8 mouse cellular contexts compared by ENCODE assay signal in genomic region chr3:153250598-153251257, GRCm38 (mm10).
A peak's percentile ranks its signal among the peaks of the same experiment; 100 is the strongest.
DNase-seq lines count a peak whose midpoint lies in the region; ATAC-seq and TF ChIP-seq lines count a peak whose summit lies in the region.

No protein-coding gene starts in this region.

- peak; percentile 95 for TF ChIP-seq CTCF in bone marrow, adult 2 months (IDR thresholded peaks at IDR 0.05; ENCODE audit: control insufficient read depth, insufficient read depth, low read length)

- H3K9me3 ChIP-seq in heart, embryonic 16.5 days (replicated peaks; ENCODE audit: control insufficient read depth, low read length), result no peaks in the 10 kb centered on the region

- no peaks in the 10 kb centered on the region for H3K27me3 ChIP-seq in heart, embryonic 16.5 days (ENCODE audit: control insufficient read depth, insufficient read depth, low read length)

- no peaks in the 10 kb centered on the region for H3K36me3 ChIP-seq in heart, embryonic 16.5 days (ENCODE audit: control insufficient read depth, insufficient read depth)

- no peak overlapping the region for H3K27ac ChIP-seq in bone marrow, adult 2 months (ENCODE audit: control insufficient read depth, insufficient read depth, low read depth, low read length, poor library complexity)
- no peak overlapping the region for H3K27ac ChIP-seq in heart, embryonic 16.5 days (ENCODE audit: low read length)

- ATAC-seq in erythroblast, adult 5-6 weeks (replicated peaks; ENCODE audit: low FRiP score, poor library complexity, severe bottlenecking), result peak; percentile 78; the same call in 1 of the 2 replicates
- ATAC-seq in heart, embryonic 16.5 days (replicated peaks; ENCODE audit: extremely low read depth, insufficient read depth, low FRiP score), result 0 out of 2 replicates have a peak, but pooled peaks have one; percentile 38

- peak; percentile 82 to 89 for DNase-seq in CD8-positive naive resting alpha-beta T cell, adult 2 months (ENCODE audit: low read depth in 2 of 2, low spot score in 2 of 2)
- peak; percentile 36 for DNase-seq in large intestine, adult 2 months (ENCODE audit: low read depth, low spot score)
- DNase-seq in lung, adult 18-20 months, result peak; percentile 64 to 79
- DNase-seq in ovary, postnatal 14 days (ENCODE audit: low spot score), result peak; percentile 63
- DNase-seq in thymus, postnatal 10 days (ENCODE audit: low spot score in 2 of 2), result peak; percentile 72 to 89

- TF ChIP-seq POLR2A in bone marrow, adult 2 months (IDR thresholded peaks at IDR 0.05; ENCODE audit: borderline replicate concordance, control insufficient read depth, low read depth, low read length), result no peak

- no peaks in the 10 kb centered on the region for H3K4me1 ChIP-seq in bone marrow, adult 2 months (ENCODE audit: control insufficient read depth, insufficient read depth, low read length)
- H3K4me1 ChIP-seq in heart, embryonic 16.5 days (ENCODE audit: control insufficient read depth, insufficient read depth, low read length), result no peaks in the 10 kb centered on the region

- H3K4me3 ChIP-seq in bone marrow, adult 2 months (replicated peaks; ENCODE audit: control insufficient read depth, low read depth, low read length), result no peak overlapping the region
- no peak overlapping the region for H3K4me3 ChIP-seq in heart, embryonic 16.5 days (ENCODE audit: low read length)

- no peak overlapping the region for H3K9ac ChIP-seq in heart, embryonic 16.5 days (ENCODE audit: low read length)

- 33% methylated on average over 9 of the region's 9 CpGs for WGBS in bone marrow, adult 2 months
- 41% methylated on average over 9 of the region's 9 CpGs for WGBS in heart, embryonic 16.5 days
- WGBS in large intestine, adult 2 months, result 49% methylated on average over 9 of the region's 9 CpGs

- H3K4me2 ChIP-seq in heart, embryonic 16.5 days (ENCODE audit: low read depth, low read length), result no peak overlapping the region
